Mouse (Mus musculus) midbrain, embryonic 10.5 days (tissue): ENCODE data around the gene Zfp961. TPM values are rescaled to one million over a fixed set of nuclear protein-coding genes. Genes with fewer than 3 reads are reported as not detected.

Experiments
- polyA plus RNA-seq: library from polyadenylated mRNA; unstranded; fragments of >200 nt; fragmentation: Nextera tagmentation; extraction: Ambion mirVana; gene quantifications from 2 replicates; pipeline ENCODE4 v1.2.1, GENCODE M21; 2016

Gene Zfp961
- polyA plus RNA-seq, 1 experiment from 2014 or later, result 26.6 TPM

Other genes with a start within 250 kb of the Zfp961 start
- 0.67 and 0.89 TPM in 2 replicates for gene B3gnt3, start 249.2 kb upstream of the Zfp961 start, polyA plus RNA-seq
- gene Fcho1, start 225.3 kb upstream of the Zfp961 start, polyA plus RNA-seq, result 17.7 and 25.4 TPM in 2 replicates
- gene Zfp709, start 69.0 kb upstream of the Zfp961 start, polyA plus RNA-seq, result 5.3 and 5.4 TPM in 2 replicates
- 8.2 and 10.7 TPM in 2 replicates for gene Zfp882, start 42.4 kb upstream of the Zfp961 start, polyA plus RNA-seq
- gene Zfp617, start 42.4 kb upstream of the Zfp961 start, polyA plus RNA-seq, result 35.4 and 37.5 TPM in 2 replicates
- 0.32 and 0.36 TPM in 2 replicates for gene Cyp4f18, start 58.6 kb downstream of the Zfp961 start, polyA plus RNA-seq
- gene Olfr372, start 90.2 kb downstream of the Zfp961 start, polyA plus RNA-seq, result not detected in 2 replicates
- gene Olfr373, start 132.1 kb downstream of the Zfp961 start, polyA plus RNA-seq, result 0.02 TPM in 1 of 2 replicates, not detected in the other
- not detected in 2 replicates for gene Olfr374, start 156.0 kb downstream of the Zfp961 start, polyA plus RNA-seq
- gene Tpm4, start 183.9 kb downstream of the Zfp961 start, polyA plus RNA-seq, result 560 and 595 TPM in 2 replicates
- gene Rab8a, start 210.2 kb downstream of the Zfp961 start, polyA plus RNA-seq, result 133 and 145 TPM in 2 replicates
- 0.07 TPM in 1 of 2 replicates, not detected in the other for gene Hsh2d, start 238.6 kb downstream of the Zfp961 start, polyA plus RNA-seq